Comparison of ENCODE assay signal across 7 mouse cellular contexts in genomic region chr2:101525503-101526381, GRCm38 (mm10).
A peak's percentile ranks its signal among the peaks of the same experiment; 100 is the strongest.
DNase-seq lines count a peak whose midpoint lies in the region; ATAC-seq lines count a peak whose summit lies in the region.

No protein-coding gene starts in this region.

- no peaks in the 10 kb centered on the region for H3K36me3 ChIP-seq in forebrain, embryonic 13.5 days (ENCODE audit: poor library complexity, severe bottlenecking)

- H3K9me3 ChIP-seq in forebrain, embryonic 13.5 days (replicated peaks) = no peaks in the 10 kb centered on the region

- no peak overlapping the region for H3K27ac ChIP-seq in forebrain, embryonic 13.5 days

- peak; percentile 66 for ATAC-seq in forebrain, embryonic 13.5 days
- ATAC-seq in megakaryocyte progenitor cell, adult 5-6 weeks (replicated peaks; ENCODE audit: poor library complexity) = peak; percentile 87

- no peaks in the 10 kb centered on the region for H3K27me3 ChIP-seq in forebrain, embryonic 13.5 days

- H3K9ac ChIP-seq in forebrain, embryonic 13.5 days = no peak overlapping the region

- no peak overlapping the region for H3K4me2 ChIP-seq in forebrain, embryonic 13.5 days

- peaks cover 3% of the 10 kb centered on the region; the same call in 1 of the 2 replicates for H3K4me1 ChIP-seq in forebrain, embryonic 13.5 days

- DNase-seq in testis, postnatal 10 days (ENCODE audit: low spot score) = peak; percentile 45
- no peak for DNase-seq in testis, postnatal 14 days (ENCODE audit: low spot score)
- DNase-seq in brain, embryonic 18.5 days (ENCODE audit: low read depth, low spot score) = peak; percentile 71
- DNase-seq in kidney, postnatal 4 days = peak; percentile 55 to 57
- peak; percentile 28 to 69 for DNase-seq in thymus, postnatal 10 days (ENCODE audit: low spot score in 2 of 2)

- WGBS in forebrain, embryonic 13.5 days = 70% methylated on average over 6 of the region's 6 CpGs

- no peak overlapping the region for H3K4me3 ChIP-seq in forebrain, embryonic 13.5 days
